Mouse (Mus musculus) layer of hippocampus, postnatal 14 days (tissue): Measurements from ENCODE around the gene Mpc1. TPM values are rescaled to one million over a fixed set of nuclear protein-coding genes. Genes with fewer than 3 reads are reported as not detected.
A peak's percentile ranks its signal among the peaks of the same experiment; 100 is the strongest.
"Not testable (repeated sequence)": the region's sequence is repeated elsewhere in the genome, so short reads cannot be mapped to it uniquely, and the experiment has no call there.

ENCODE experiments used
- DNase-seq, 2 experiments: peaks; one replicate each; pipeline ENCODE4 v3.0.0; 2021 to 2022; ENCODE audit warnings: low spot score in 2 of 2, mixed read lengths in 1 of 2
- total RNA-seq, 2 experiments: library from RNA; stranded (reverse); gene quantifications; 2 replicates each; pipeline ENCODE4 v1.2.3; 2021

Gene Mpc1
- total RNA-seq, 2 experiments from 2014 or later, result 165 to 175 TPM

- not testable (repeated sequence) for DNase-seq
Measured at GRCm38 (mm10) chr17:8326877-8327276, 44.2 kb downstream of the Mpc1 start.

GRCm38 (mm10) chr17:8328511-8329174 lies 45.9 kb downstream of the Mpc1 start:
- no peak for DNase-seq

GRCm38 (mm10) chr17:8330602-8331001 lies 47.9 kb downstream of the Mpc1 start:
- DNase-seq, result no peak

GRCm38 (mm10) chr17:8337159-8337558 lies 54.5 kb downstream of the Mpc1 start, which contains the start of gene Prr18:
Gene Prr18, plus strand, starts transcription at chr17:8337459.
- DNase-seq, result not testable (repeated sequence)

- DNase-seq, result peak in 1 of 2 experiments; percentile 29
Measured at GRCm38 (mm10) chr17:8339666-8340374, 57.1 kb downstream of the Mpc1 start.

GRCm38 (mm10) chr17:8340407-8341359 lies 58.0 kb downstream of the Mpc1 start:
- DNase-seq, result peak; percentile 41 to 58

- no peak for DNase-seq
Measured at GRCm38 (mm10) chr17:8341360-8341963, 58.8 kb downstream of the Mpc1 start.

GRCm38 (mm10) chr17:8342706-8343105 lies 60.0 kb downstream of the Mpc1 start:
- no peak for DNase-seq

GRCm38 (mm10) chr17:8343416-8343815 lies 60.7 kb downstream of the Mpc1 start:
- no peak for DNase-seq

Other genes with a start within 250 kb of the Mpc1 start
- under 1 TPM in 1 of 2 experiments, not detected in 1; 0.24 TPM for gene Gm49673, start 135.1 kb upstream of the Mpc1 start, total RNA-seq
- 1 to 10 TPM; 5.8 to 8.3 TPM for gene Rnaset2a, start 134.8 kb upstream of the Mpc1 start, total RNA-seq
- gene Fgfr1op, start 117.4 kb upstream of the Mpc1 start, total RNA-seq, result 10 to 100 TPM; 16.0 to 16.3 TPM
- not detected for gene Ccr6, start 46.9 kb upstream of the Mpc1 start, total RNA-seq
- gene Sft2d1, start 28.2 kb downstream of the Mpc1 start, total RNA-seq, result 10 to 100 TPM; 55.7 to 58.9 TPM
- 10 to 100 TPM; 12.2 to 13.6 TPM for gene Prr18, start 54.6 kb downstream of the Mpc1 start, total RNA-seq
- under 1 TPM; 0.64 to 0.88 TPM for gene T2, start 73.1 kb downstream of the Mpc1 start, total RNA-seq
- gene T, start 151.5 kb downstream of the Mpc1 start, total RNA-seq, result not detected
- gene Pde10a, start 242.5 kb downstream of the Mpc1 start, total RNA-seq, result 10 to 100 TPM; 66.5 to 67.2 TPM